Mouse (Mus musculus): ENCODE results near the gene Nedd4.
"Not testable (repeated sequence)": the region's sequence is repeated elsewhere in the genome, so short reads cannot be mapped to it uniquely, and the experiment has no call there.

The Nedd4 gene

DNA sequence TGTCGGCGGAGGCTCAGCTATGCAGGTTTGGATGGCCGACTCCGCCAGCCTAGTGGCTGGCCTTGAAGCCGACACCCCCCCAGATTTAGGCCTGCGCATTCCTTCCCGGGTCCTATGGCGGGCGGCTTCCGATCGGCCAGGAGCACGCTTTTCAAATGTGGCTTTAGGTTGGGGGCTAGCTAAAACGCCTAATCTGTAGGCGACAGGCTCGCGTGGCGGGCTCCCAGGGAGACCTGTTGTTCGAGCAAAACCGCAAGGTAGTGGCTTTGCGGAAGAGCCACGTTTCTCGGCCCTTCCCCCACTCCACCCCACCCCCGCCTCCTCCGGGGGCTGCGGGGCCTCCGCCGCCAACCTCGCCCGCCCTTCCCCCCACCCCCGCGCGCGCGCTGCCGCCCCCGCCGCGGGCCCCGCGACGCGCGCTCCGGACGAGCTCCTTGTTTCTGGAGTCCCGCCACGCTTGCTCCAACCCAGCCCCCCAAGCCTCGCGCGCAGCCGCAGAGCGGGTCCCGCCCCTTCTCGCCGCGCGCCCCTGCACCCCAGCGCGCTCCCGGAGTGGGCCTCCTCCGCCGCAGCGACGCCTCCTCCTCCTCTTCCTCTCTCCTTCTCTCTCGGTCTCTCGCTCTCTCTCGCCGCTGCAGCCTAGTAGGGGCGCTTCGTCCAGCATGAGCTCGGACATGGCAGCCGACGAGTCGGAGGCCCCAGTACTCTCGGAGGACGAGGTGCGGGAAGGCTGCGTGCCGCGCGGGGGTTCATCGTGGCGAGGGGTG, at the start of gene Nedd4:
TSS of gene Nedd4 (plus strand) at position 452 of the 767 bp plus-strand sequence.
- peak; percentile 81 to 89 for DNase-seq (ENCODE audit: low spot score in 2 of 2)

DNA sequence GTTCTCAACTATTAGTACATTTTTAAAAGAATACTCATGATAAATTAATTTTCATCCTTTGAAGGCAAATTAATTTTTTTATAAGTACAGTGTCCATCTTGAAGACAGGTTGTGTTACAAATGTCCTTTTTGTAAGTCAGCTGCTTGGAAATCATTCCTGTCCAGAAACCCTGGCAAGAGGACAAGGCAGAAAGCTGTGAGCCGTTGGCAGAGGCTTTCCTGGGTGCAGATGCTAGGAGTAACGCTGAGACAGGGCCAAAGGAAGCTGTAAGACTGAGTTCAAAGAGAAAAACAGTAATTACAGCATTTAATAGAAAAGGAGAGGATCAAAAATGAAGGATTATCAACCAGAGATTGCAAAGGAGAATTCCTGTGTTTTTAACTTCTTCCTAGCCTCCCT, 48.3 kb upstream of the Nedd4 start:
- DNase-seq (ENCODE audit: low spot score in 2 of 2): no peak

DNA sequence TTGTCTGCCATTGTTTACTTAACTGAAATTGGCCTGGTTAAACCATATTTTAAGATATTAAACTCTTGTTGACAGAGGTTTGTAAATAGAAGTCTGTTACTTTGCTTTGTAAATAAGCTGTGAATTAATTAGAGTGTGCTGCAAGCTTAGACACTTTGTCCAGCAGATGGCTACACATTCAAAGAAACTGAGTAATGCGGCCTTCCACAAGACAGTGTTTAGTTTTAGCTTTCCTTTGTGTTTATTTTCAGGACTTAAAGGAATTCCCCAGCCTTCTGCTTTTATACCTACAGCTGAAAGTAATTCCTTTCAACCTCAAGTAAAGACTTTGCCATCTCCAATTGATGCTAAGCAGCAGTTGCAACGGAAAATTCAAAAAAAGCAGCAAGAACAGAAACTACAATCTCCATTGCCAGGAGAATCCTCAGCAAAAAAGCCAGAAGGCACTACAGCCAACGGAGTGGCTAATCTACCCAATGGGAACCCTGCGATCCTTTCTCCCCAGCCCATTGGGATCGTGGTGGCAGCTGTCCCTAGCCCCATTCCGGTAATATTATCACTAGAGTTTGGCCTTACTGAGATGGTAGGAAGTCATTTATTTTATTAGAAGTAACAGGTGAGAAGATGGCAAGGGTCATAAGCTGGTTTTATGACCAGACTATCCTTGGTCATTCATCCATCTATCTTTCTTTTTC, 47.2 kb upstream of the Nedd4 start:
- no peak for DNase-seq (ENCODE audit: low spot score in 2 of 2)

DNA sequence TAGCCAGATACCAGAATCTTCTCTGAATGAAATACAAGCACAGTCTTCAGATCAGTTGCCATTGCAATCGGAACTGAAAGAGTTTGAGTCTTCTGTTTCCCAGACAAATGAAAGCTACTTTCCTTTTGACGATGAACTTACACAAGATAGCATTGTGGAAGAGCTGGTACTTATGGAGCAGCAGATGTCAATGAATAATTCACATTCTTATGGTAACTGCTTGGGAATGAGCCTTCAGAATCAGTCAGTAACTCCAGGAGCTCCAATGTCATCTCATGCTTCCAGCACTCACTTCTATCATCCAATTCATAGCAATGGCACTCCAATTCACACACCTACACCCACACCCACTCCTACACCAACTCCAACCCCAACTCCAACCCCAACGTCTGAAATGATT, 44.1 kb upstream of the Nedd4 start:
- DNase-seq (ENCODE audit: low spot score in 2 of 2): no peak

DNA sequence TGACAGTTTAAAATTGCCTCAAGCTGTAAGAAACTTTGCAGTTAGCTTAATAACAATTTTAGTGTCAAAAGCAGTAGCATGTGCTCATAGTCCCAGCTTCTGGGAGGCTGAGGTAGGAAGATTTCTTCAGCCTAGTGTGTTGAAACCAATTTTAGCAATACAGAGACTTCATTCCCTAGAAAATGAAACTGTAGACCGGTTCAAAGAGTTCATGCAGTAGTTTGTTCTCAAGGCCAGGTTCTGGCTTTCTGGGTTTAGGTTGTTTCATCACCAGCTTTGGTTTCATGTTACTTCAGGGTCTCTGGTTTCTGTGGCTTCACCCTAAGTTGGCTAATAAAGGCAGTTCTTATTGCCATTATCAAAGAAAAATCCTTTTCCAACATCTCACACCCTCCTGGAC, 38.5 kb upstream of the Nedd4 start:
- DNase-seq (ENCODE audit: low spot score in 2 of 2): no peak

DNA sequence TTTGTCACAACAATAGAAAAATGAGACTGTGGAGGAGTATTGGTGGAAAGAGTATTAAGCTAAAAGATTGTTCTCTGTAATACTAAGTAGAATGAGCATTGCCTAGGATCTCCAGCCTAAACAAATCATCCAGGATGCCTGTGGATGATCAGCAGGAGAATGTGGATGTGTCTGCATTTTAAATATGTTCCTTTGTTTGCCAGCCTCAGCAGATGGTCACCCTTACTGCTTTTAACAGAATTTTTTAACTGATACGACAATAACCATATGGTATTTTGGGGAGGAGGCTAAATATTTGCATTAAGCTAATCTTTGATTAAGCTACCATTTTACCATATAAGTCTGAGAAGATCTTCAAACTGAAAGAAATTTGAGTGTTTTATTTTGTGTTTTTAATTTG, 34.5 kb upstream of the Nedd4 start:
- DNase-seq (ENCODE audit: low spot score in 2 of 2): no peak

DNA sequence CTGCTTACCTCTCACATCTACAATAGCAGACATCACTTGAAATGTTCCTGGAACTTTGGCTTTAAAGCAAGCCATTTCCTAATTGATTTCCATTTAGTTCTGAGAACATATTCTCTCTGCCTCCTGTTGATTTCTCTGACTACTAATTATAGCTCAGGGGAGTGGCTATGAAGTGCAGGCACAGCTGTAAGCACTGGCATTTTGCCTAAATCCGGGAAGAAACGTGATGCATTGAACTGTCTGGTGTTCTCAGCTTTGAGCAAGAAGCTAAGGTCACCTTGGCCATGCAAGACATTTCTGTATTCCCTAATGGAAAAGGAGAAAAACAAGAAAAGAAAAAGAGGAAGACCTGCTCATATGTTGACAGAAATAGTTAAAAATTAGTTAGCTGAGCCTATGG, 33.6 kb upstream of the Nedd4 start:
- DNase-seq (ENCODE audit: low spot score in 2 of 2): no peak

DNA sequence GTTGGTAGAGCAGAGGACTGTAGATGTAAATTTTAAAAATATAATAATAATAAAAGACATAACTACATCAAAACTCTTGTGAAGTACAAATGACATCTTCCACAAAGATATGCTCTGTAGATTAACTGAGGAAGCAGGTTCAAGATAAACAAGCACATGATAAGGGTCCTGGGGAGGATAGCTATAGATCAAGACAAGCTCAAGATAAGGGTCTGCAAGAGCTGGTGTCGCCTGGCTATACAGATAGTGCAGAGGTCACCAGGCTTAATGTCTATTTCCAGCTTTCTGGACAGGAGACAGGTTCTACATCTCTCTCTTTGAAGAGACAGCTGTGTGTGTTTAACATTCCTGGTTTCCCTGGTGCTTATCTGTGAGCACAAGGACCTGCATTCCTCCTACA, 29.9 kb upstream of the Nedd4 start:
- no peak for DNase-seq (ENCODE audit: low spot score in 2 of 2)

DNA sequence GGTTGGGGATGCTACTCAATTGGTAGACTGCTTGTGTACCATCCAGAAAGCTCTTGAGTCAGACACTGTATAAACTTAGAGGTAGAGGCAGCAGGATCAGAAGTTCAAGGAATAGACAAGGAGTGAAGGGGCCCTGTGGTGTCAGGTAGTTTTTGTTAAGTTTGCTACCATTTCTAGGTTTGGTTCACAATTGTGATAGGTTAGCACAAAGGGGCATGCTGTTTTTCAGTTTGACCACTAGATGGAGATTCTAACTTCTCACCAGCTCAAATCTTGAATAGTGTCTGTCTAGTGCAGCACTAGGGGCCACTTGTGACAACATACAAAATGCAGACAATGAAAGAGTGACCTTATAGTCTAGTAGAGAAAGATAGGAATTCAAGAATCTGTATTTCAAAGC, 27.0 kb upstream of the Nedd4 start:
- no peak for DNase-seq (ENCODE audit: low spot score in 2 of 2)

DNA sequence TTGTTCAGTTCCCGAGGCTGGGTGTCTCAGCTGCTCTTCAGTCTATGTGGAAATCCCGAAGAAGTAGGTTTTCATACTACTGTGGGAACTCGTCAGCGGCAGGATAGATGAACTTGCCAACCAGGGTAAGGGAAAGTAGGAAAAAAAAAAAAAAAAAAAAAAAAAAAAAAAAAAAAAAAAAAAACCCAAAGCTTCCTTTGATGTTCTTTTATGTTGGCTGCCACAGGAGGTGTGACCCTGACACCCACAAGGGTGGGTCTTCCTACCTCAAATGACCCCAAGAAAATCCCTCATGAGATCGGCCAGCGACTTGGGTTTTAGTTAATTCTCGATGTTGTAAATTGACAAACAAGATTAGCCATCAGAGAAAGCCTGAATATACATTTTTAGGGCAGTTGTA, 25.6 kb upstream of the Nedd4 start:
- DNase-seq (ENCODE audit: low spot score in 2 of 2): no peak

DNA sequence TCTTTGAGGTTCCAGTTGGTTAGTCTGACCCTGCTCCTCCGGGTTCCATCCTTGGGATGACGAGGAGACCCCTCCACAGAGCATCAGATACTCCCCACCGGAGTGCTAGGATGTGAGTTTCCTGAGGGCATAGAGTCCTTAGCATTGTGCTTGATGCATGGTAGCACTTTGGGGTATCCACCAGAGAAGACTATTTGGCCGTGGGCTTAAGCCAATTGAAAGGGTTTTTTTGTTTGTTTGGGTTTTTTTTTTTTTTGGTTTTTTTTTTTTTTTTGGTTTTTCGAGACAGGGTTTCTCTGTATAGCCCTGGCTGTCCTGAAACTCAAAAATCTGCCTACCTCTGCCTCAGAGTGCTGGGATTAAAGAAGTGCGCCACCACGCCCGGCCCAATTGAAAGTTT, 24.9 kb upstream of the Nedd4 start:
- no peak for DNase-seq (ENCODE audit: low spot score in 2 of 2)

DNA sequence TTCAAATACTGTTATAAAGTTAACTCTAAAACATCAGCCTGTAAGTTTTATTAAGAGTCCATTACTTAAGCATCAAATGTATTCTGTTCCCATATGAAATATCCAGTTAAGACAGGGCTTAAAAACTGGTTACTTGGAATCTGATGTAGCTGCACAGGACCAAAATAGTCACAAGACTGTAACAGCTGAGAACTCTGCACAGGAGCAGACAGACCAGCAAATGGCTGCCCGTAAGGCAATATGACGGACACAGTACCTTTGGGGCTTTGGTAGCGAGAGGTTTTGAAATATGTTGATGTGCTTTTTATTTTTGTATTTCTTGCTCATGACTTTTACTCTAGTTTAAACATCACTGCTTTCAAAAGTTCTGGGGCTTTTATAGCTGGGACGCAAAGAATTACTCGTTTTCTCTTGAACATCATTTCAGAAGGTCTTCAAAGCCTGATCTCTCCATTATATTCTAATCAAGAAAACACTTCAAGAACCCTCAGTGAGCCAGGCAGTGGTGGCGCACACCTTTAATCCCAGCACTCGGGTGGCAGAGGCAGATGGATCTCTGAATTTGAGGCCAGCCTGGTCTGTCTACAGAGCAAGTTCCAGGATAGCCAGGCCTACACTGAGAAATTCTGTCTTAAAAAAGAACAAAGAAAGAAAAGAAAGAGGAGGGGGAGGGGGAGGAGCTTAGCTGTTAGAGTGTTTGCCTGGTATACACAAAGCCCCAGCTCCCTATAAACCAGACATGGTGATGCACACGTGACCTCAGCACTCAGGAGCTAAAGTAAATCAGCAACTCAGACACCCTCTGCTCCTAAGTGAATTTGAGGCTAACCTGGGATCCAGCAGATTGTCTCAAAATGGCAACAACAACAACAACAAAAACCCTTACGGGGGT, 22.9 kb upstream of the Nedd4 start:
- no peak for DNase-seq (ENCODE audit: low spot score in 2 of 2)

DNA sequence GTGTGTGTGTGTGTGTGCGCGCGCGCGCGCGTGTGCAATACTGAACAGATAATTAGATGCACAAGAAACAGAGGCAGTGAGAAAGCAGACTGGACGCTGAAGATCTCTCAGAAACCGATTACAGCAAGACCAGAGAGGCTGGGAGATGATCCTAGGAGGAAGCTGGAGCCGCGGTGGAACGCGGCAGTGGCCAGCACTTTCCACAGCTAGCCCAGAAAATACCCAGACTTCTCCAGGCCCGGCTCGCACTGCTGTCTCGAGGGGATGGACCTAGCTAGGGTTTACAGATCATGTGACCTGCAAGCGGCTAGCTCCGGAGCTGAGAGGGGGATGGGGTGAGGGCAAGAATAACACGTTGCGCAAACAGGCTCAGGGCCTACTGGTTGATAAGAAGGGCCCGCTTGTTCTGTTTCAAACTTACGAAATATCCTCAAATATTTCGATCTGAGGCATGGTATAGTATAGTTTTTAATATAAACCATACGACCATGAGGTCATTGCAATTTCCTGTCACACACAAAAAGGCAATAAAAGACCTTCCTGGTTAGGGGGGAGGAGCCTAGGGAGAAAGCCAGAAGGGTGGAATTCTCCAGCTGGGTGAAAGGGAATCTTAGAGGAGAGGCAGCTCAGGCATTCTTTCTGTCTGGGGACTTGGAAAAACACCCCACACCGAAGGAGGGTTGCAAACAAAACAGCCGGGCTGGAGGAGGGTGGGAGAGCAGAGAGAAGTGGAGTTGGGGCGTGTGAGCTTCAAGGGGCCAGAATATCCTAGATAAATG, 22.1 kb upstream of the Nedd4 start:
- DNase-seq (ENCODE audit: low spot score in 2 of 2): peak; percentile 26 to 39

DNA sequence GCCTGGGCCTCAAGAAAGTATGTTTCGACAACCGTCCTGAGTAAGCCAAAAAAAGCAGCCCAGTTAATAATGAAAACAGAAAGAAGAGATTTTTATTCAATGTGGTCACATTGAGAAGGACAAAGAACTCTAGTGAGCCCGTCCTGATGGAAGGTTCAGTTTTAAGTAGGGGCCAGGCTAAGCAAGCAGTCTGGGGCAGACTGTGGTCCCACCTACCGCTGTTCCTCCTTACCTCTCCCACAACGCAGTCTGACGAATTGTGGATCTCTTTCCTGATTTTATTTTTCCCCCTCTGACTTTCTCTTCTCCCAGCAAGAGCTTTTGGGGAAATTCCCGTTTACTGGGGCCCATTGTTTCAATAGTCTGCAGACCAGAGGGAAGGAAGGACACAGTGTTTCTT, 21.5 kb upstream of the Nedd4 start:
- no peak for DNase-seq (ENCODE audit: low spot score in 2 of 2)

DNA sequence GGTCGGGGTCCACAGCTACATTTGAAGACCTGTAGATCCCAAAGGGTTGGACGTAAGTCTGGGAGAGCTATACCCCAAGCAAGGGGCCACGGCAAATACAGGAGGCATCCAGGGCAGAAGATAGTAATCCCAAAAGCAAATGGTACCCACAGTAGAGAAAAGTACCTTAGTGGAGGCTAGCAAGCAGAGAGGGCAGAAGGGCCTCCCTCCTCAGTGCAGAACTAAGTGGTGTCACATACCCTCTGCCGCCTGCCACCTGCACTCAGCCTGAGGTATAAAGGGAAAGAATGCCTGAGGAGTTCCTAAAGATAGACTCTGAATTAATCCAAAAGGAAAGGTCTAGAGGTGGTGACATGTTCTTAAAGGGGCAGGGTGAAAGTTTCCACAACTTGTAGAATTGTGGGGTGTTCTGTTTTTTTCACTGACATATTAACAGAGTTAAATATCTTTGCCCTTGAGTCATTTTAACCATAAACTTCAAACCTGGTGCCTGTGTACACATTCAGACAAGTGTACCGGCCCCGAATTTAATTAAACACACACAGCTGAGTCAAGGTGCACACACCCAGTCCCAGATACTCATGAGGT, 21.0 kb upstream of the Nedd4 start:
- no peak for DNase-seq (ENCODE audit: low spot score in 2 of 2)

DNA sequence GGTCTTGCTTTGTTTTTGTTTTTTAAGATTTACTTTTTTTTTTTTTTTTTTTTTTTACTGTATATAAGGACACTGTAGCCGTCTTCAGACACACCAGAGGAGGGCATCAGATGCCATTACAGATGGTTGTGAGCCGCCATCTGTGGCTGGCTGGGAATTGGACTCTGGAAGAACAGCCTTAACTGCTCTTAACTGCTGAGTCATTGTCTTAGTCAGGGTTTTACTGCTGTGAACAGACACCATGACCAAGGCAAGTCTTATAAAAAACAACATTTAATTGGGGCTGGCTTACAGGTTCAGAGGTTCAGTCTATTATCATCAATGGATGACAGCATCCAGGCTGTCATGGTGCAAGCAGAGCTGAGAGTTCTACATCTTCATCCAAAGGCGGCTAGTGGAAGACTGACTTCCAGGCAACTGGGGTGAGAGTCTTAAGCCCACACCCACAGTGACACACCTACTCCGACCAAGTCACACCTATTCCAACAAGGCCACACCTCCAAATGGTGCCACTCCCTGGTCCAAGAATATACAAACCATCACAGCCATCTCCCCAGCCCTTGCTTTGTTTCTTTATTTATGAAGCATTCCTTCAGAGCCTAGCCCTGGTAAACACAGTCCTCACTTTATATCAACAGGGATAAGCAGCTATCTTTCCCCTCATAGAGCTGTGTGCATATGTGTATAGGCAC, 19.2 kb upstream of the Nedd4 start:
- DNase-seq (ENCODE audit: low spot score in 2 of 2): not testable (repeated sequence)

DNA sequence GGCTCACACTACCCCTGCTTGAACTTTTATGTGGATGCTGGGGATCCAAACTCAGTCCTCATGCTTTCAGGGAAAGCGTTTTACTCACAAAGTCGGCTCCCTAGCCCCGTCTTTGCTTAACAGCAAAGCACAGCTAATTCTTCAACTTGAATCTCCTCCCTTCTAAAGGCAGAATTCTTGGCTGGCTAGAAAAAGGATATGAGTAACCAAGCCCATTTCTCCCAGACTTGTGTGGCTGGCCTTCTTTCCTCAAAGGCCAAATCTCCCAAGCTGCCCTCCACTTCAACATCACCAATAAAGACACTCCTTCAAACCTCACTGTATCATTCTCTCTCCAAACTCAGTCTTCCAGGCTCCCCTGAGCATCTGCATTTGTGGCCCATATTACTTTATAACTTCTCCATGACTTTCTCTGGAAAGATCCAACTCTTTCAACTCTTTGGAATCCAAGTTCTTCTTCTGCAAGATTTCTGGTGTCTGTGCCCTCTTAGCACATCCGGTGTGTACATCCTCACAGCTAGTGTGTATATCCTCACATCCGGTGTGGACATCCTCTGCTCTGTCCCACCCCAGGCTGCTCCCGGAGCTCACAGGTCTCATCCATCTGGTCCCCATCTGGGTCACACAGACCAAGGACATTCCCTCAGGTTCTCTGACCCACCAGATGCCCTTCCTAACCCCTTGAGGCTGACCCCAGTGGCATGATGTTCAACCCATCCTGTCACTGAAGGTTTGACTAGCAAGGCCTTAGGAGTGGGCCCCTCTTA, 18.3 kb upstream of the Nedd4 start:
- no peak for DNase-seq (ENCODE audit: low spot score in 2 of 2)

DNA sequence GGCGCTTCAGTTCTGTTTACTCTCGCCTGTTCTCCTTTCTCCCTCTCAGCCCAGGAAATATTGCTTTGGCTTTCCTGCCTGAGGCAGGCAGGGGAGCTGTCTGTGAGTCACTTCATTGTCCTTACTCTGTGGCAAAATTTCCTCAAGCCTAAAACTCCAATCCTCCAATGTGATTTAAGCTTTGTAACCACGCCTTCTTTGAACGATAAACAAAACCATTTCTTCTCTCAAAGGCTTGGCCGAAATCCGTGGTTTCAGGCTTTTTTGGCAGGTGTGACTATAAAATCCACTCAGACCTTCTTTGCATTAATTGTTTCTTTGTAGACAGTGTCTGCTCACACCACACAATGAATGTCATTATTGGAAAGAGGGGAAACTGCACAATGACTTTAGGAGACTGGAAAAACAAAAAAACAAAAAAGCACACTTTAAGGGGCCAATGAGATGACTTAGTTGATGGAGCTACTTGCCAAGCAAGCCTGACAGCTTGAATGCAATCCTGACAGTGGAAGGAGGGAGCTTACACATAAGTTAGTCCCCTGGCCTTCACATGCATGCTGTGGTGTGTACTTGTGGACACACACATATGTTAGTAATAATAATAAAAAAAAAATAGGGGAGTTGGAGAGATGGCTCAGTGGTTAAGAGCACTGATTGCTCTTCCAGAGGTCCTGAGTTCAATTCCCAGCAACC, 17.6 kb upstream of the Nedd4 start:
- DNase-seq (ENCODE audit: low spot score in 2 of 2): no peak

DNA sequence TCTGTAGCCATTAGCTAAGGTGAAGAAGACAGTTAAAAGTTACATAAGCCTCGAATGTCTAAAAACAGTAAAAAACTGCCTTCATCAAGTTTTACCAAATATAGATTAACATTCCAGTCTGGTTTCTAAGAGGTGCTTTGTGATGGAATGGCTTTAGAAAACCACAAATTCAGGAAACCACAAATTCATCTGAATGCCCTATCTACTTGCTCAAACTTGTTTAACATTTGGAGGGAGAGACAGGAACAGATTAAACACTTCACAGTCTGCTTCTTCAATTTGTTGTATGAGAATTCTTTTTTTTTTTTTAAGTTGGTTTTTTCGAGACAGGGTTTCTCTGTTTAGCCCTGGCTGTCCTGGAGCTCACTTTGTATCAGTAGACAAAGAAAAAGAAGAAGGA, 12.4 kb upstream of the Nedd4 start:
- DNase-seq (ENCODE audit: low spot score in 2 of 2): no peak
